Mouse (Mus musculus): ENCODE results near the gene Fam47e. TPM values are rescaled to one million over a fixed set of nuclear protein-coding genes. Genes with fewer than 3 reads are reported as not detected.

The Fam47e gene
- polyA plus RNA-seq (2012; fragmentation: generic; extraction: Trizol), result not detected

GRCm38 (mm10) chr5:92554891-92555511, at the start of gene Fam47e:
Fam47e (plus strand) TSS chr5:92555069.

GRCm38 (mm10) chr5:92506733-92507132, 48.1 kb upstream of the Fam47e start, which contains the start of gene Scarb2:
Scarb2 (minus strand) TSS chr5:92506833.

GRCm38 (mm10) chr5:92602691-92603690, 48.1 kb downstream of the Fam47e start, which contains the start of gene Stbd1:
Stbd1 (plus strand) TSS chr5:92603041.

Other genes starting within 250 kb of the Fam47e start
- 1 to 10 TPM; 1.7 to 4.4 TPM for gene Sdad1, start 244.6 kb upstream of the Fam47e start, polyA plus RNA-seq (2012; fragmentation: generic; extraction: Trizol)
- under 1 TPM in 1 of 2 experiments, not detected in 1; 0.01 TPM for gene Cxcl9, start 227.0 kb upstream of the Fam47e start, polyA plus RNA-seq (2012; fragmentation: generic; extraction: Trizol)
- gene Art3, start 223.2 kb upstream of the Fam47e start, polyA plus RNA-seq (2012; fragmentation: generic; extraction: Trizol), result under 1 TPM in 1 of 2 experiments, not detected in 1; 0.06 TPM
- 1 to 10 TPM in 1 of 2 experiments, under 1 TPM in 1; 0.61 to 2.5 TPM for gene Cxcl10, start 206.2 kb upstream of the Fam47e start, polyA plus RNA-seq (2012; fragmentation: generic; extraction: Trizol)
- gene Nup54, start 119.8 kb upstream of the Fam47e start, polyA plus RNA-seq (2012; fragmentation: generic; extraction: Trizol), result 1 to 10 TPM; 1.5 to 9.2 TPM
- gene Scarb2, start 48.2 kb upstream of the Fam47e start, polyA plus RNA-seq (2012; fragmentation: generic; extraction: Trizol), result 10 to 100 TPM in 1 of 2 experiments, 1 to 10 TPM in 1; 4.6 to 21.9 TPM
- 1 to 10 TPM; 1.3 TPM for gene Stbd1, start 48.0 kb downstream of the Fam47e start, polyA plus RNA-seq (2012; fragmentation: generic; extraction: Trizol)
- gene Ccdc158, start 120.2 kb downstream of the Fam47e start, polyA plus RNA-seq (2012; fragmentation: generic; extraction: Trizol), result not detected
- gene Shroom3, start 128.4 kb downstream of the Fam47e start, polyA plus RNA-seq (2012; fragmentation: generic; extraction: Trizol), result under 1 TPM; 0.32 to 0.61 TPM